Mouse (Mus musculus): ENCODE data around the gene Etv6. TPM values are rescaled to one million over a fixed set of nuclear protein-coding genes. Genes with fewer than 3 reads are reported as not detected.
A peak's percentile ranks its signal among the peaks of the same experiment; 100 is the strongest.

Etv6 gene
- polyA plus RNA-seq, 1 experiment from 2014 or later: 14.5 TPM

DNA sequence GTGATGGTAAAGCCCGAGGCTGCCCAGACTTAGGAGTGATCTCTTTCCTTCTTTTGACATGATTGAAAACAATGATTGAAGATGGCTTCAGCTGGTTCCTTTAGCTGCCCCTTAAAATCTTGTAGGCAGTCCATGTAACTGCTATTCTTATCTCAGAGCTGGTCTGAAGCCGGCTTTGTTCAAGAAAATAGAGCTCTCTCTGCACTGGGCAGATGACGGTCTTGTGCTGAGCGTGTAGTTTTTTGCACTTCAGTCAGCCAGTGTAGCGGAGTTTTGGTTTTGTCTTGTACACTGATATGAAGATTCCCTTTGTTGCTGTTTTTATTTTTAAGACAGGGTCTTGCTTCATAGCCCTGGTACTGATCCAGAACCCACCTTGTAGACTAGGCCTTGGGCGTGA is 117.0 kb downstream of the Etv6 start:
- H3K4me2 ChIP-seq (ENCODE audit: low read length): no peak overlapping the region
- H3K9ac ChIP-seq (ENCODE audit: low read length): peak overlapping the region; percentile 31; the same call in 1 of the 2 replicates
- peaks cover 32 to 65% of the 10 kb centered on the region in 2 experiments for H3K4me1 ChIP-seq (ENCODE audit: control insufficient read depth in 2 of 2, insufficient read depth in 2 of 2, low read length in 2 of 2)
- no peaks in the 10 kb centered on the region for H3K27me3 ChIP-seq (ENCODE audit: control insufficient read depth, insufficient read depth, low read length)
- no peak overlapping the region for H3K4me3 ChIP-seq (ENCODE audit: control insufficient read depth in 1 of 2, insufficient read depth in 1 of 2, low read depth in 1 of 2, low read length in 2 of 2)
- no peaks in the 10 kb centered on the region for H3K9me3 ChIP-seq (ENCODE audit: control insufficient read depth, low read length)
- peak overlapping the region; percentile 64 to 71; a peak in 3 of 4 replicates for H3K27ac ChIP-seq (replicated peaks in 1 of 2; ENCODE audit: control insufficient read depth in 1 of 2, insufficient read depth in 1 of 2, low read depth in 2 of 2, low read length in 2 of 2)
- no peak for ATAC-seq (ENCODE audit: insufficient number of reproducible peaks, insufficient read depth, low FRiP score, low read depth)
- no peaks in the 10 kb centered on the region for H3K36me3 ChIP-seq (ENCODE audit: control insufficient read depth, insufficient read depth, low read length)
- WGBS: 36% methylated on average over 6 of the region's 6 CpGs

DNA sequence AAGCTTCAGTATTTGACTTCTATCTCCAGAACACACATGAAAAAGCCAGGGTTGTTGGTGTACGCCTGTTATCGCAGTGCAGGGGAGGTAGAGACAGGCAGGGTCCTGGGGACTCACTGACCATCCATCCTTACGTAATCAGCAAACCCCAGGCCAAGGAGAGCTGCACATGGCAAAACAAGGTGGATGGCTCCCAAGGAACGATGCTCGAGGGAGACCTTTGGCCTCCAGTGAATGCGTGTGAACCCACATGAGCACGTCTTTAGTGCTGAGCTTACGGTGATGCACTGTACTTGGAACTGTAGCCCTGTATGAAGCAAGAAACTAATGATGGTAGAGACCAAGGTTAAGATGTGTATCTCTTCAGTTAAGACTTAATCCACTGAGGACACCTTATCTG is 119.2 kb downstream of the Etv6 start:
- no peak for ATAC-seq (ENCODE audit: insufficient number of reproducible peaks, insufficient read depth, low FRiP score, low read depth)
- 82% methylated on average over 8 of the region's 8 CpGs for WGBS
- H3K9me3 ChIP-seq (ENCODE audit: control insufficient read depth, low read length): no peaks in the 10 kb centered on the region
- no peaks in the 10 kb centered on the region for H3K27me3 ChIP-seq (ENCODE audit: control insufficient read depth, insufficient read depth, low read length)
- H3K4me2 ChIP-seq (ENCODE audit: low read length): no peak overlapping the region
- no peak overlapping the region for H3K27ac ChIP-seq (replicated peaks in 1 of 2; ENCODE audit: control insufficient read depth in 1 of 2, insufficient read depth in 1 of 2, low read depth in 2 of 2, low read length in 2 of 2)
- peaks cover 27 to 56% of the 10 kb centered on the region in 2 experiments for H3K4me1 ChIP-seq (ENCODE audit: control insufficient read depth in 2 of 2, insufficient read depth in 2 of 2, low read length in 2 of 2)
- H3K9ac ChIP-seq (ENCODE audit: low read length): no peak overlapping the region
- no peak overlapping the region for H3K4me3 ChIP-seq (ENCODE audit: control insufficient read depth in 1 of 2, insufficient read depth in 1 of 2, low read depth in 1 of 2, low read length in 2 of 2)
- H3K36me3 ChIP-seq (ENCODE audit: control insufficient read depth, insufficient read depth, low read length): no peaks in the 10 kb centered on the region

DNA sequence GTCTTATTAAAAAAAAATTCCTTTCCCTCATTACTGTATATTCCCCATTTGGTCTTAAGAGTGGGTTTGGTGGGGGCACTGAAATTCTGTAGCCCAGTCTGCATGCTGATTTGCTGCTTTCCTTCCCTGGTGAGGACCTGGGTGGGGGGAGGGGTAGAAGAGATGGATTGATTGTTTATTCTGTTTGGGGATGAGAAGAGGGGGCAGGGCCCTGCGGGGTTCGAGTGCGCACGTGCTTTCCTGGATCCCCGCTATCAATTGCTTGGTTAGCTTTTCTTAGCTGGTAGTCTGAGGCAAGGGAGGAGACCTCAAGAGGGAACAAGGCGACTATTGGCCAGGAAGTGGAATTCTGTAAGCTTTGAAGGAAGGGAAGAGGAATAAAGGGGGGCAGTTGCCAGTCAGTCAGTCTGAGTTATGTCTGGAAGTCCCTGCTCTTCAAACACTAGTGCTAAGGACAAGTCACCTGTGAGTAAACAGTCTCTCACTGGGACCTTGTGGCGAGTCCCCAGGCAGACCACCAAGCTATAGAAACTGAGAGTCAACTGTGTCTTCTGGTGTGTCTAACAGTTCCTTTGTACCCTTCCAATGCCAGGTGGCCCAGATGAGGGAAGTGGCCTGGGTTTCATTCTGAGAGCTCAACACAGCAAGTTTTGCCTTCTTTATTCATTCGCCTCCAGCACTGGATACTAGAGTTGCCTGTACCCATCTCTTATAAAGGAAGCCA is 120.6 kb downstream of the Etv6 start:
- Histone ChIP-seq H3K4me2 (ENCODE audit: low read length) (no peak overlapping the region), H3K27ac (replicated peaks in 1 of 2; ENCODE audit: control insufficient read depth in 1 of 2, insufficient read depth in 1 of 2, low read depth in 2 of 2, low read length in 2 of 2) (no peak overlapping the region), H3K4me1 (ENCODE audit: control insufficient read depth in 2 of 2, insufficient read depth in 2 of 2, low read length in 2 of 2) (peaks cover 21 to 47% of the 10 kb centered on the region in 2 experiments), H3K27me3 (ENCODE audit: control insufficient read depth, insufficient read depth, low read length) (no peaks in the 10 kb centered on the region), H3K4me3 (ENCODE audit: control insufficient read depth in 1 of 2, insufficient read depth in 1 of 2, low read depth in 1 of 2, low read length in 2 of 2) (no peak overlapping the region), H3K9ac (ENCODE audit: low read length) (no peak overlapping the region), H3K9me3 (ENCODE audit: control insufficient read depth, low read length) (no peaks in the 10 kb centered on the region), H3K36me3 (ENCODE audit: control insufficient read depth, insufficient read depth, low read length) (no peaks in the 10 kb centered on the region)
- 56% methylated on average over 8 of the region's 8 CpGs for WGBS
- no peak for ATAC-seq (ENCODE audit: insufficient number of reproducible peaks, insufficient read depth, low FRiP score, low read depth)

DNA sequence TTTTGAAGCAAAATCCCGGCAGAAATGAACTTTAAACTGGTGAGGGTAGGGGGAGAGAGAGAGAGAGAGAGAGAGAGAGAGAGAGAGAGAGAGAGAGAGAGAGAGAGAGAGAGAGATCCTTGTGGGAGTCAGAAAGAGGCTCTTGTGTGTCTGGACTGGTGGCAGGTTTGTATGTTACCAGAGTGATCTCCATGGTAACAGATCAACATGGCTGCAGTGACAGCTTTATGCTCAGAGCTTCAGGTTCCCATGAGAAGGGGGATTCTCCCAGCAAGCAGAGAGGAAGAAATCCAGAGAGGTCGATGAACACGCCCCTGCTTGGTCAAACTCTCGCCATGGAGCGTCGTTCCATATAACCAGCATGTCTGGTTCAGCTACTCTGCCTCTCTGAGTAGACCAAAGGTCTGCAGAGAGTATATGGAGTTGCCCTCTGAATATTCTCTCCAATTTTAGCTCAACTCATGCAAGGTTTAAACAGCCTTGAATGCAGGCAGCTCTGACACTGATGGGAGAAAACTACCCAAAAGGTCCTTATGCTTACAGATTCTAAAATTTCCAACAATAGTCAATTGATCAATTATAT is 122.1 kb downstream of the Etv6 start:
- H3K9me3 ChIP-seq (ENCODE audit: control insufficient read depth, low read length): no peaks in the 10 kb centered on the region
- no peak overlapping the region for H3K9ac ChIP-seq (ENCODE audit: low read length)
- peaks cover 8% of the 10 kb centered on the region for H3K36me3 ChIP-seq (ENCODE audit: control insufficient read depth, insufficient read depth, low read length)
- H3K4me2 ChIP-seq (ENCODE audit: low read length): no peak overlapping the region
- H3K4me1 ChIP-seq (ENCODE audit: control insufficient read depth in 2 of 2, insufficient read depth in 2 of 2, low read length in 2 of 2): peaks cover 13 to 35% of the 10 kb centered on the region in 2 experiments
- no peak overlapping the region for H3K4me3 ChIP-seq (ENCODE audit: control insufficient read depth in 1 of 2, insufficient read depth in 1 of 2, low read depth in 1 of 2, low read length in 2 of 2)
- H3K27ac ChIP-seq (replicated peaks in 1 of 2; ENCODE audit: control insufficient read depth in 1 of 2, insufficient read depth in 1 of 2, low read depth in 2 of 2, low read length in 2 of 2): no peak overlapping the region; a peak in 1 of 4 replicates
- 56% methylated on average over 6 of the region's 6 CpGs for WGBS
- no peak for ATAC-seq (ENCODE audit: insufficient number of reproducible peaks, insufficient read depth, low FRiP score, low read depth)
- no peaks in the 10 kb centered on the region for H3K27me3 ChIP-seq (ENCODE audit: control insufficient read depth, insufficient read depth, low read length)

DNA sequence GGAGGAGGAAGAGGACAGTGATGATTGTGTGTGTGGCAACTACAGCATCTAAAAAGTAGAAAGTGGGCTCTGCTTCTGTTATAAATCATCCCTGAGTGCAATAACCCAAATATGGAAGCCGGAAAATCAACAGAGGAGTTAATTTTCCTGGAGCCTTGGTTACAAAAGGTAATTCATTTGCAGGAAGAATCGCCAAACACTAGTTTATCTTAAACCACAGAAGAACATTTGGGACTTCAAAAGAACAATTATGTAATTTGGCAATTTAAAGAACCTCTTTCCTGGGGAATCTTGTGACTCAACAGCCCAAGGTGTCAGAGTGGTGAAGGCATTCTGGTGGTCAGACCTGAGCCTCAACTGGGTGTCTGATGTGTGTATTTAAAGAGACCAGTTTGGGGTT is 122.7 kb downstream of the Etv6 start:
- no peaks in the 10 kb centered on the region for H3K27me3 ChIP-seq (ENCODE audit: control insufficient read depth, insufficient read depth, low read length)
- H3K4me3 ChIP-seq (ENCODE audit: control insufficient read depth in 1 of 2, insufficient read depth in 1 of 2, low read depth in 1 of 2, low read length in 2 of 2): no peak overlapping the region
- H3K36me3 ChIP-seq (ENCODE audit: control insufficient read depth, insufficient read depth, low read length): peaks cover 8% of the 10 kb centered on the region
- no peak for ATAC-seq (ENCODE audit: insufficient number of reproducible peaks, insufficient read depth, low FRiP score, low read depth)
- H3K9me3 ChIP-seq (ENCODE audit: control insufficient read depth, low read length): no peaks in the 10 kb centered on the region
- H3K9ac ChIP-seq (ENCODE audit: low read length): no peak overlapping the region
- WGBS: 76% methylated on average over 2 of the region's 2 CpGs
- H3K27ac ChIP-seq (replicated peaks in 1 of 2; ENCODE audit: control insufficient read depth in 1 of 2, insufficient read depth in 1 of 2, low read depth in 2 of 2, low read length in 2 of 2): no peak overlapping the region
- peaks cover 11 to 32% of the 10 kb centered on the region in 2 experiments; a peak in 3 of 4 replicates for H3K4me1 ChIP-seq (ENCODE audit: control insufficient read depth in 2 of 2, insufficient read depth in 2 of 2, low read length in 2 of 2)
- no peak overlapping the region for H3K4me2 ChIP-seq (ENCODE audit: low read length)

- Histone ChIP-seq H3K9me3 (ENCODE audit: control insufficient read depth, low read length) (no peaks in the 10 kb centered on the region), H3K27me3 (ENCODE audit: control insufficient read depth, insufficient read depth, low read length) (no peaks in the 10 kb centered on the region), H3K9ac (ENCODE audit: low read length) (no peak overlapping the region), H3K4me1 (ENCODE audit: control insufficient read depth in 2 of 2, insufficient read depth in 2 of 2, low read length in 2 of 2) (peaks cover 11 to 36% of the 10 kb centered on the region in 2 experiments), H3K4me3 (ENCODE audit: control insufficient read depth in 1 of 2, insufficient read depth in 1 of 2, low read depth in 1 of 2, low read length in 2 of 2) (no peak overlapping the region), H3K4me2 (ENCODE audit: low read length) (no peak overlapping the region), H3K36me3 (ENCODE audit: control insufficient read depth, insufficient read depth, low read length) (peaks cover 8% of the 10 kb centered on the region), H3K27ac (replicated peaks in 1 of 2; ENCODE audit: control insufficient read depth in 1 of 2, insufficient read depth in 1 of 2, low read depth in 2 of 2, low read length in 2 of 2) (no peak overlapping the region)
- no peak for ATAC-seq (ENCODE audit: insufficient number of reproducible peaks, insufficient read depth, low FRiP score, low read depth)
- 36% methylated on average over 4 of the region's 4 CpGs for WGBS
These were observed 124.2 kb downstream of the Etv6 start for GRCm38 (mm10) chr6:134159672-134160071.

DNA sequence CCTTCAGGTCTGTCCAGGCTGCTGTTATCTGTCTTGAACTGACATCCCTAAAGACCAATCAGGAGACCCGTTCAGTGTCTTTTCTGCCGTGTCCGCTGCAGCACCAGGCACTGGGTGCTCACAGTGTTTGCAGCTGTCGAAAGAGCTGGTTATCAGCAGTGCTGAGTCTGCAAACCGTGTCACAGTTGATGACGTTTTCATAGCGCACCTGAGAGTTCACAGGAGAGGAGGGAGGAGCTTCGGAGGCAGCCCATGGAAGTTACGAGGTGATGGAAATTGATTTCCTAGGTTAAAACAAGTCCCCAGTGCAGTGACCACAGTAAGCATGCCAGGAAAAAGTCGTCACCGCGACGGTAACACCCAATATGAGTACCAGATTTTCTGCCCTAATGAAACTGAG is 125.5 kb downstream of the Etv6 start:
- no peak overlapping the region for H3K4me2 ChIP-seq (ENCODE audit: low read length)
- H3K27ac ChIP-seq (replicated peaks in 1 of 2; ENCODE audit: control insufficient read depth in 1 of 2, insufficient read depth in 1 of 2, low read depth in 2 of 2, low read length in 2 of 2): no peak overlapping the region
- no peak overlapping the region for H3K4me3 ChIP-seq (ENCODE audit: control insufficient read depth in 1 of 2, insufficient read depth in 1 of 2, low read depth in 1 of 2, low read length in 2 of 2)
- peaks cover 13 to 41% of the 10 kb centered on the region in 2 experiments for H3K4me1 ChIP-seq (ENCODE audit: control insufficient read depth in 2 of 2, insufficient read depth in 2 of 2, low read length in 2 of 2)
- H3K36me3 ChIP-seq (ENCODE audit: control insufficient read depth, insufficient read depth, low read length): peaks cover 8% of the 10 kb centered on the region
- no peaks in the 10 kb centered on the region for H3K27me3 ChIP-seq (ENCODE audit: control insufficient read depth, insufficient read depth, low read length)
- H3K9me3 ChIP-seq (ENCODE audit: control insufficient read depth, low read length): no peaks in the 10 kb centered on the region
- ATAC-seq (ENCODE audit: insufficient number of reproducible peaks, insufficient read depth, low FRiP score, low read depth): no peak
- 58% methylated on average over 13 of the region's 13 CpGs for WGBS
- no peak overlapping the region for H3K9ac ChIP-seq (ENCODE audit: low read length)

Measured in heart, embryonic 14.5 days (tissue).